Mouse (Mus musculus): ENCODE results near the gene Tifab.

- TF ChIP-seq CTCF (IDR thresholded peaks at IDR 0.05; ENCODE audit: control insufficient read depth, insufficient read depth, insufficient read length) = no peak
- TF ChIP-seq MYOD1 (IDR thresholded peaks at IDR 0.05; ENCODE audit: control insufficient read depth, insufficient read length, low read depth) = no peak
These were observed 37.4 kb upstream of the Tifab start for GRCm38 (mm10) chr13:56216090-56216489.
